Mouse (Mus musculus): Measurements from ENCODE around the gene Hoxa7.
A peak's percentile ranks its signal among the peaks of the same experiment; 100 is the strongest.

The Hoxa7 gene

DNA sequence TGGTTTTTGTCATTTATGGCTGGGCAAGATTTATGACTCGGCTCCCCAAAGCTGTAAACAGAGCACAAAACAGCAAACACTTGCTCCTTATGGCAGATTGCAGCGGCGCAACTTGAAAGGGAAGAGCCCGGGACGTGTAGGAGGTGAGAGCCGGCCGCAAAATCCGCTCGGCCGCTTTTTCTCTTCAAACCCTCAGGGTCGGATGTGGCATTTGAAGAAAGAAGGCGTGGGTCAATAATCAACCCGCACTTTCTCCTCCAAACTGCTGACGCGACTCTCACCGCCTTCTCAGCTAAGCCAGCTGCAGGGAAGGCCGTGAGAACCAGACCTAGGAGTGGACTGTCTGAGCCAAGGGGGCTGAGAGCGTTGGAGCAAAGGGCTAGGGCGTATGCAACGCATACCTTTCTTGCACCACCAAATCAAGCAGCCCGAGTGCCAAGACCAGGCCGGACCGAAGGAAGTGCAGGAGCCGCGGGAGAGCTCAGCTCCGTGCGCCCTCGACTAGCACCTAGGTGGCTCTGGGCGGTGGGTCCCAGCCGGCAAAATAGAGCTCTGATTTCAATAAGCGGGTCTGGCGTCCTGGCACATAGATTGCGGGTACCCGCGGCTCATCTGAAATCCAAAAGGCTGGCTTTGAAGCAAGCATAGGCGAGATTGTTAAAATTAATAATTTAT is 44.5 kb downstream of the Hoxa7 start, which contains the start of gene 5730596B20Rik:
5730596B20Rik (plus strand) TSS at position 438 of the 675 bp plus-strand sequence.
- DNase-seq (ENCODE audit: low spot score) = peak; percentile 87

DNA sequence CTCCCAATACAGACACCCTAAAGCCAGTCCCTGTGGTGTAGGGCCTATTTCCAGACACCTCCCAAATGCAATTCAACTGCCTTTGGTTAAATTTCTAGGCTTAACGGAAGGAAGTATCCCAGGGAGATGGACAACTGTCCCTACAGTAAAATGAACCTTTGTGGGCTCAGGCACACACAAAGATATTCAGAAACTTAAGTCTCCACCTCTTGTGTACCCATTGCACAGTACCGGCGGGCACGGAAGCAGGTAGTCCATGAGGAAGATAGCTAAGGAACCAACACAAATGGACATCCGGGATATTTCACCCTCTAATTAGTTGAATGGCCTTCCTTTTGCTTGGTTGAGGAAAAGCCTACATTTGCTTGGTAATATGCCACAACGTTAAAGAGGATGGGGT is 45.3 kb downstream of the Hoxa7 start:
- no peak for DNase-seq (ENCODE audit: low spot score)

DNA sequence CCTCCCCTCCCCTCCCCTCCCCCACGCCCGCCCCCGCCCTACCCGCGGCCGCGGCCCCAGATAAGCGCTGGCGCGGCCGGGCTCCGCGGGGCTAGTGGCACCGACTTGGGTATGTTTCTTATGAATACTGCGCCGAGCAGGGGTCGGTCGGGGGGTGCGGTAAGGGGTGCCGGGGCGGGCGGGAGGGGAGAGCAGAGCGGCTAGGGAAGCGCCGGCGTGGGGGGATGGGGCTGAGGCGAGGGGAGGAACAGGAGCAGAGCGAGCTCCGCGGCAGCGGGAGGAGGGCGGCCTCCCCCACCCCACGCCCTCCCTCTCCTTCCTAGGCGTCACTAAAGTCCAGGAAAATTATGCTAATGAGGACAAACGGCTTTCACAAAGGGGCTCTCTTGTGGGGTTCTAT is 45.8 kb downstream of the Hoxa7 start:
- no peak for DNase-seq (ENCODE audit: low spot score)

DNA sequence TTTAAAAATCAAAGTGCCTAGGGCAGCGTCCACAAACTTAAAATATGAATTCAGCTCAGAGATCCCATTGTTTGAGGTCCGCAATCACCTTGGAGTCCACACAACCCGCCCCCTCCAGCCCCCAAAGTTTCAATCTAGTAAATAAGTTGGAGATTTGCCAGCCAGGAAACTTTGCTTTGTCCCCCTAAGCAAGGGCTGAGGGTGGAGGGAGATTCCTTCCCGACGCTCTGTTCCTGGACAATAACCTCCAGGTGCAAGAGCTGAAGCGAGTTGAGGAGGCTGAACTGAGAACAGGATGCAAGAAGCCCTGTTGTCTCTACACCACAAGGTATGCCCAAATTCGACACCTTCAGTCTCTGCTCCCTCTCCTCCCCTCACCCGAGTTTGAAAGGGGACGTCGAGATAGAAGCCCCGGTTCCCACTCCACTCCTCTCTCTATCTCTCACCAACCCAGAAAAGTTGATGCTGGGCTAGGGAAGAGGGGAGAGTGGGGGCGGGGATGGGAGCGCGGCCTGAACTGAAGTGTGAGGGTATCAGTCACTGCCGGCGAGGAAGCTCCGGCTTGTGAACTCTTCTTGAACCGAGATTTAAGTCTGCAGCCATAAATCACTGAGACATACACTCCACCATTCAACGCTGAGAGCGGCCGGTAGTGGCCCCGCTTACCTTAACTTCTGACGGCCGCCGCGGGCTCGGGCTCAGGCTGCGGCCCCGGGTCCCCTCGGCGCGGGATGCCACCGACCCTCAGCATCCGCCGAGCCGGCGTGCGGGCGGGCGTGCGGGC is 46.5 kb downstream of the Hoxa7 start:
- peak; percentile 91 for DNase-seq (ENCODE audit: low spot score)

DNA sequence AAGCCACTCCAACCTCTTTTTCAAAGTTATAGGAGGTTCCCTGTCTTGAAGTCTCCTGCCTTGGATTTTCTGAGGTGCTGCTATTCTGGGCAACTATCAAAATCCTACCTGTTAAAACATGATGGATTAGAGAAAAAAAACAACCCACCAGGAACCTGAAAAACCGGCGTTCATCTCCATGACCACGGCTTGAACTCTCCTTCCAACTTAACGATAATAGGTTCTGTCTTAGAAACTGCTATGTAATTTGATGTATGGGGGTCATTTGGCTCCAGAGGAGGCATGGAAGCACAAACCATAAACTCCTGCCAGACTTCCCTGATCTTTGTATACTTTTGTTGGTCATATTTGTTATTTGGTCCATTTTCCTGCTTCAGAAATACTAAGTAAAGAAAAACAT is 48.0 kb downstream of the Hoxa7 start:
- no peak for DNase-seq (ENCODE audit: low spot score)

DNA sequence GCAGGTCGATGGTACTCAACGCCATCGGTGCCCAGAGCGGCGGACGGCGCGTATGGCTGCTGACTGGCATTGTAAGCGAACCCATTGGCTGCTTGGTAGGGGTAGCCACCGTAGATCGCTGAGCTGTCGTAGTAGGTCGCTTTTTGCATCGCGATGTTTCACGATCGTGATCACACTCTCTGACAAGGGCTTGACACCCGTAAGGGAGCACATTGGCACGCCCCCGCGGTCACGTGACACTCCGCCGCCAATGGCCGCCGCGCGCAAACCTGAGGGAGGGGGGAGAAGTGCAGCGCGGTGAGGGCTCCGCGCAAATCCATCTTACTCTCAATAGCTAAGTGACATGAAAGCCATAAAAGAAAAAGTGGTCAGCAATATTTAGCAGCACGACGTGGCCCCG is 49.2 kb downstream of the Hoxa7 start:
- DNase-seq (ENCODE audit: low spot score) = peak; percentile 96

DNA sequence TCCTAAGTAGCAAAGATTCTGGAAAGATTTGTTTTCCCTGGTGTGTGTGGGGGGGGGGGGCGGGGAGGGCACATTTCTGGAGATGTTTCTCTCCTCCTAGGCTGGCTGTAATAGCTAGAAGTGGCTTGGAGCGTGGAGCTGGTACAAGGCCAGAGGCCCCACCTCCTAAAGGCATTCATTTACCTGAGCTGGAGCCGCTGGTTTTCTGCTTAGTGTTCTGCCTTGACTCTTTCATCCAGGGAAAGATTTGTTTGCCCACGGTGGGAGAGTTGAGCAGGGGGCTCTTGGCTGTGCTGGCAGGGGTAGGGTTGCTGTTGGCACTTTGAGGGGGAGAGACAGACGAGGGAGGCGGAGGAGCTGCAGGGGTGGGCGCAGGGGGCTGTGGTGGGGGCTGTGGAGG is 49.7 kb downstream of the Hoxa7 start:
- no peak for DNase-seq (ENCODE audit: low spot score)

DNA sequence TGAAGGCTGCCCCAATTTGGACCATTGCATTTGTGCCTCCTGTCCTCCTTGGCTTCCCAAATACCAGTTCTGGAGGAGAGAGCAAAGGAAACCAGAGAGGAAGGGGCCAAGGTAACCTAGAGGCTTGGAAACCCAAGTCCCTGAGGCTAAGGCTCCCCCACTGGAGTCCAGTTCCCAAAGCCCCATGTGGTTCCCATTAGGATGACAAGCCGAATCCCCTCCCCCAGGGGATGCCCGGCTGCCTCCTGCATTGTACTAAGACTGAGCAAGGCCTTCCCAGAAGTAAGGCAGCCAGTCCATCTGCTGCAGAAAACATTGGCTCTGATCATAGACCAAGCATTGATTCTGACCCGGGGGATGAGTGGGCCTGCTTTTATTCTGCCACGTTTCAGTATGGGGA is 50.3 kb downstream of the Hoxa7 start:
- DNase-seq (ENCODE audit: low spot score) = peak; percentile 86

DNA sequence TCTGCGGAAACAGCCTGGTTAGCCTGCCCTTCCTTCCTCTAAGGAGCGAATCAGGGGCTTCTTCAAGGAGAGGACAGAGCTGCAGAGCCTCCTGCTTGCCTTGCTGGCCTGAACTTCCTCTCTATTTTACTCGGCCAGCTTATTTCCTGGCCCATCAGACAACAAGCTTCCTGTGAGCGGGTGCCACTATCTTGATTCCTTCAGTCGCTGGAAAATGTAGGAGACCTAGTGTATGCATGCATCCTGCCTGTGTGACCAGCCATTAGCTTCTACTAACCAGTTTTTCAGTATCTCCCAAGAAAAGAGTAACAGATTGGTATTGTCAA is 50.8 kb downstream of the Hoxa7 start:
- no peak for DNase-seq (ENCODE audit: low spot score)

DNA sequence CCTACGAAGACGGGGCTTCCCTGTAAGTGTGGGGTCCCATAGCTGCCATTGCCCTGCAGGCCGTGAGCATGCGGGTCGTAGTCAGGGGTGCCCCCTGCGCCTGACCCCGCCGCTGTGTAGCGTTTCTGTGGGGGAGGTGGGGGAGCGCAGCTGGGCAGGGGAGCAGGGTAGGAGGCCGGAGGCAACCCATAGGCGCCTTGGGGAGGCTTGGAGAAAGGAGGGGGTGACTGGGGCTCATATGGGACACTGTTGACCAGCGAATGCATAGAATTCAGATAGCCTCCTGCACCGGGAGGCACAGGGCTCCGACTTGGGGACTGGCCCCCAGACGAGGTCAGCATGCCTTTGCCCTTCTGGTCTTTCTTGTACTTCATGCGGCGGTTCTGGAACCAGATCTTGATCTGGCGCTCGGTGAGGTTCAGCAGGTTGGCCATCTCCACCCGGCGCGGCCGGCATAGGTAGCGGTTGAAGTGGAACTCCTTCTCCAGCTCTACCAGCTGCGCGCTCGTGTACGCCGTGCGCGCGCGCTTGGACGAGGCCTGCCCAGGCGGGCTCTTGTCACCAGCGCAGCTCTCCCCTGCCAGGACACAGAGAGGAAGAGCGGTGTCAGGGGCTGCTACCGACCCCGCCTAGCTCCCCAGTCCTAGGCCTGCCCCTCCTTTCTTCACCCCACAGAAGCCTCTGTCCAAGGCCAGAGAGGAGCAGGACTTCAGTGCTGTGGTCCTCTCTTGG is 51.3 kb downstream of the Hoxa7 start:
- DNase-seq (ENCODE audit: low spot score) = no peak

DNA sequence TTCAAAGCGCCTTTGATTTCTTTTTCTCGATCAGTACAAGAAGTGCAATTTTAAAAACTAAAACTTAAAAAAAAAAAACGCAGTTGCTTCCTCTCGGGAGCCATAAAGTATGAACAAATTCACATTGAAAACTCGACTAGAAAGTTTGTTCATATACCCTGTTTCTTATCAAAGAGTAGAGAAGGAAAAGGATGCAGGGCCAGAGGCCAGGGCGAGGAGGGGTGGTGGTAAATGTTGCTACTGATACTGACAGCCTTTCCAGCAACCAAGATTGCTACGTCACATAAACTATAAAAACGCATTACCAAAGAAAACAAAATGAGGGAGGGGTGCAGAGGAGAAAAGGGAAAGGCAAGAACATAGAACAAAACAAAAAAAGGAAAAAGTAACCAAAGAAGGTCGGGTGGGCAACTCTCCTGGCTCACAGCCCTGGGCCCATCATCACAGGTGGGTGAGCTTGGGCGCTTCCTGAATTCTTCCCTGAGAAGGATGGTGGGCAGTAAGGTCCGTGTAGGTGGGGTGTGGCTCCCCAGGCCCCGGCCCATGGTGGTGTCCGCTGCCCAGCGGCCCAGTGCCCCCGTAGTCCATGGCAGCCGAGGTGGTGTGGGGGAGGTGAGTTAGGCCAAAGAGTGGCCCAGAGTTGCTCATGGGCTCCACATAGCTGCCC is 52.0 kb downstream of the Hoxa7 start:
- DNase-seq (ENCODE audit: low spot score) = no peak

DNA sequence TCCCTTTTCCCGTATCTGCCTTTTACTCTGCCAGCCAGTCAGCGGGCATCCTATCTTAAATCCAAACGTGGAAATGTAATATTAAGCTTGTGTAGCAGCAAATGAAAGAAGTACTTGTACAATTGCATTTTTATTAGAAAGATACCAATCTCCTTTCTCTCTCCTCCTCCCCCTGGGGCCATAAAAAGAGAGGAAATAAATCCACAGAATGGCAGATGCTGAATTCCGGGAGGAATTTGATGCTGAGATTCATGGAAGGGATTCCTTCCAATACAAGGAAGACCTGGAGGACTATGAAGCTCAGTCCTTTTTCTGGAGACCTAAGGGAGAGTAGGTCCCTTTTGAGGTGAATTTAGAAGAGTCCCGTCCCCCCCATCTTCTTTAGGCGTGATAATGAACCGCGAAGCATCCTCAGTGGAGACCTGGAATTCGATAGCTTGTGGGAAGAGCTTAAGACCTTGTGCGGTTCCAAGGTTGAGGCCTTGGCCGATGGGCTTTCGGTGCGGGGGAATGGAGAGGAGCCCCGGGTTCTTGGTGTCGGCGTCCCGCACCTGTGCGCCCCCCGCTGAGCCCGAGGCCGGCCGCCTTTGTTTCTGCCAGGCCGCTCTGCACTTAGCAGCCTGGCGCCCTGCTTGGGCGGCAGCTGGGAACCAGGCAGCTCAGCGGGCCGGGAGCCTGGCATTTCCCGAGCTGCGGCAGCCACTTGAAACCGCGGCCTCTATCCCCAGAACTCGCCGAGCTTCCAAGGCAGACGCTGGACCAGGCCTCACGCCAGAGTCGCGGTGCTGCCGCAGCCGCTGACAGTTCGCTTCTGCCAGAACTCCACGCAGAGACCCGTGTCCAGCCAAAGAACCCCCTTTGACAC is 53.2 kb downstream of the Hoxa7 start:
- no peak for DNase-seq (ENCODE audit: low spot score)

DNA sequence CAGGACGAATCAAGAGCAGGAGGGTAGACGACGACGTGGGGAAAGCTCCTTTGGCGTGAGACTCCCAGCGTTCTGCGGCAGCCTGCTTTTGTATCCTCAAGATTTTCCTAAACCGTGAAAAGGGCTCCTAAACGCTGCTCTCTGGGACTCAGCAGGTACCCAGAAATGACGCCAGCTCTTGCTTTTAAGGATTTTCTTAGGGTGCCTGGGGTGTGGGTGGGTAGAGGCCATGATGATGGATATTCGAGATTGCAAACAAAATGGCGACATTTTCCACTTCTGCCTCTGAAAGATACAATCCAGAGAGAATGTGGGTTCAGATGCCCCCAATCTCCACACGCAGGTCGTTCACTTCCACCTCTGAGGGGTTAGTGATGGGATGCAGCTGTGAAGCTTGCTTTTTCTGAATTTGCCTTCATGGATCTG is 53.9 kb downstream of the Hoxa7 start:
- no peak for DNase-seq (ENCODE audit: low spot score)

DNA sequence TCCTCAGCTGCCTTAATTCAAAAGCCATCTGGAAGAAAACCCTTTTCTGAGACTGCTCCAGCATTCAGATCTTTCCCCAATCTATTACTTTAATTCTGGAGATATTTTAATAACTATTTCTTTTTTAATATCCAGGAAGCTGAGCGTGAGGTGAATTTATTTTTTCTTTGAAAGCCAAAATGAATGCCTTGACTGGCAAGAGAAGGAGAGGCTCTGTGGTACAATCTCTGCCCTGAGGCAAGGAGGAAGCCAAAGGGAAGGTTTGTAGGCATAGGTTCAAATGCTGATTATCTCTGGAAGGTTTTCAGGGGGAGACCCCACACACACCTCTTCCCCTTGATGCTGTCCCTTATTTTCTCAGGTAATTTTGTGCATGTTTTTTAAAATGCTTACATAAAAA is 54.5 kb downstream of the Hoxa7 start:
- DNase-seq (ENCODE audit: low spot score) = no peak

DNA sequence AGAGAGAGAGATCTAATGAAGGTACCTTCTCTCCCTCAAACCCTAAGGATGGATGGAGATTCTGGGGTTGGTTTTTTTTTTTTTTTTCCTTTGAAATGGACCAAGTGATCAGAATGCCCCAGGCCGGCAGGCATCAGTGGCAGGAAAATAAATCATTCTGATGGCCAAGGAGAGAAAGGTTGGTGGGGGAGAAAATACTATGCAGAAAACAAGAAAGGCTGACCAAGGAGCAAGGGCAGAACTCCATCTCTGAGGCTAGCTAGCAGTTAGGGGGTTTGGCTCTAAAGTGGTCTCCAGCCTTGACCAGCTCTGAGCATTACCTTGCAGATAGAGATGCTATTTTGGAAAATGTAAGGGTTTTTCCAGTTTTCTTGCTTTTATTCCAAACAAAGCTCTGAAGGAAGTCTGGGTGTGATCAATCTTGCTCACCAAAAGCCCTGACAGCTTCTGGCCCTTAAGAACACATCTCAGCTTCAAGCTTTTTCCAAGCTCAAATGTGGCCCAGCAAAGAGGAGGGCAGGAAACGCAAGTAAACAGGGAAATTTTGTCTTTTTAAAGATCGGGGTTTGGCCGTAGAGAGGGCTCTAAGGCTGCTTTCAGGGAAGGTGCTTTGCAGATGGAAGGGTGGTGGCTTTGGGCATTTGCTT is 55.1 kb downstream of the Hoxa7 start:
- DNase-seq (ENCODE audit: low spot score) = peak; percentile 75

DNA sequence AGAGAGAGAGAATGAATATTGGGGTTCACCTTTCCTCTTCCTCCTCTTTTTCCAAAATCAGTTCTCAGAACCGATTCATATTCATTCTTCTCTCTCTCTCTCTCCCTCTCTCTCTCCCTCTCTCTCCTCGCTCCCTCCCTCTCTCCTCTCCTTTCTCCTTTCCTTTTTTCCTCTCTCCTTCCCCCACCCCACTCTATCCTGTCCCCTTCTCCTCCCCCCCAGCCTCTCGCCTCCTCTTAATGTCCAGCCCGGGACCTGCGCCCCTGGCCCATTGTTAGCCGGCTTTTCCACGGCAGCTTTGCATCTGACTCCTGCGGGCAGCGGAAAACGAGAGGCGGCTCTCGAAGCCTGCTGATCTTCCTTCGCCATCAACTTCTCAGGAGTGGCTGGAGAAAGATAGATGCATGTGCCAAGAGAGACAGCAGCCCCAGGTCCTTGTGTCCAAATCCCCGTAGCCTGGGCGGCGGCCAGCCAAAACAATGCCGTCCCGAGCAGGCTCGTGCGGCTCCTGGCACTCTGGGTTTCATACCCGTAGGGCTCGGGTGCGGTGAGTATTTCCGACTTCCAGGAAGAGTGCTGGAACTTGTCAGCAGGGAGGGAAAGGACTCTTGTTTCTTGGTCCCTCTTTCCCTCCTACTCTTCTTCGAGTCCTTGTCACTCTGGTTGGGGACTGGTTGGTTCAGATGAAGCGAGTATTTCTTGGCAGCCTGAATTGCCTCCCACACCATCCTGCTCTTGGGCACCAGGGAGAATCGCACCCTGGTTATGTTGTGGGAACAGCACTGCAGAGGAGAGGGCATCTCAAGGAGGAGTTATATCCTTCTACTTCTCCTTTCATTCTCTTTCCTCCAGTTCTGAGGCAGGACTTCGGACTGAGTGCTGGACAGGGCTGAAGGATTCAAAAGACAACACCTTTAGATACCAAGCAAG is 55.9 kb downstream of the Hoxa7 start:
- peak; percentile 68 for DNase-seq (ENCODE audit: low spot score)

DNA sequence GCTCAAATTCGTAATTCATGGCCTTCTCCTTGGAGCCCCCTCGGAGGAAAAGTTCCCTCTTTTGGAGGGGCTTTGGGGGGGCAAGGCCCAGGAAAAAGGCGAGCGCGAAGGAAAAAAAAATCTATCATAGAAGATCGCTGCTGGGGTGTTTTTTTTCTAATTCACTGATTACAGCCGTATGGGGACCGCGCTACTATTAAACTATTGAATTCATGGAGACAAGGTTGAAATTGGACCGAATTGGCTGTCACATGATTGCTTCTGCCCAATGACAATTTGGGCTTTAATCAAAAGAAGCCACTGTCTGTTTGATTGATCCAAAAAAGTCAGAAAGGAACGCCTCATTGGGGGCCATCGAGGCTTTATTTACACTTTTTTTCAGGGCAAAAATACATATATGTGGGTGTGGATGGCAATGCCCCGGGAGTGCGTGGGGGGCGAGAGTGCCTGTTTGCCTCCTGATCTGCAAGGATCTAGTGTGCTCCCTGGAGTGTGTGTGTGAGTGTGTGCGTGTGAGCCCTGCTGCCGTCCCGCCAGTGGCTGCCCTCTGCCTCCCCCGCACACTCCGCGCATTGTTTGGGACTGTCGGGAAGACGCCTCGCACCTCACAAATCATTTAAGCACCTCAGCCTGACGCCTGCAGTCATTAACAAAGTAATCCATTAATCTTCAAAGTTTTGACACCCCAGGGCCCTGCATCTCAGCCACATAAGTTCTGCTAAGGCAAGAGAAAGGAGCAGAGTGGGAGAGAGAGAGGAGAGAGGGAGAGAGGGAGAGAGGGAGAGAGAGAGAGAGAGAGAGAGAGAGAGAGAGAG is 56.8 kb downstream of the Hoxa7 start, which contains the start of gene Hoxa2:
Hoxa2 (minus strand) TSS at position 206 of the 815 bp plus-strand sequence.
- DNase-seq (ENCODE audit: low spot score) = peak; percentile 85
